18 mouse cellular contexts compared by ENCODE assay signal in genomic region chr8:111628894-111629501, GRCm38 (mm10). TPM values are rescaled to one million over a fixed set of nuclear protein-coding genes. Genes with fewer than 3 reads are reported as not detected.
DNase-seq lines count a peak whose midpoint lies in the region; ATAC-seq lines count a peak whose summit lies in the region.
"Had no signal": no experiment of that assay in that cellular context is flagged by ENCODE, and none has a peak within 500 bp of the region (broad histone marks: within the 10 kb centered on the region; RNA-seq: fewer than 3 reads in every experiment).

No protein-coding gene starts in this region.

- H3K9me3 ChIP-seq in lung, embryonic 15.5 days = no peaks in the 10 kb centered on the region
- H3K9me3 ChIP-seq in forebrain, embryonic 11.5 days (ENCODE audit: control insufficient read depth, low read length) = no peaks in the 10 kb centered on the region
- H3K9me3 ChIP-seq: heart, embryonic 10.5 days; liver, embryonic 13.5 days; neural tube, embryonic 12.5 days had no signal

- H3K9ac ChIP-seq in lung, embryonic 15.5 days = no peak overlapping the region
- H3K9ac ChIP-seq in forebrain, embryonic 11.5 days (ENCODE audit: low read length) = no peak overlapping the region
- H3K9ac ChIP-seq: neural tube, embryonic 12.5 days had no signal

- intact Hi-C loops in gastrocnemius, postnatal 14 days (cut with DNase I; ENCODE audit: low total_unique reads) = no loop called here
- intact Hi-C loops in gastrocnemius, postnatal 36 days (cut with DNase I) = no loop called here

- peaks cover 7% of the 10 kb centered on the region for H3K4me1 ChIP-seq in lung, embryonic 15.5 days
- no peaks in the 10 kb centered on the region for H3K4me1 ChIP-seq in forebrain, embryonic 11.5 days (replicated peaks; ENCODE audit: control insufficient read depth, insufficient read depth, low read length)
- H3K4me1 ChIP-seq: neural tube, embryonic 12.5 days had no signal

- H3K27me3 ChIP-seq in lung, embryonic 15.5 days = no peaks in the 10 kb centered on the region
- H3K27me3 ChIP-seq in forebrain, embryonic 11.5 days (ENCODE audit: control insufficient read depth, insufficient read depth, low read length) = no peaks in the 10 kb centered on the region
- H3K27me3 ChIP-seq: liver, embryonic 13.5 days; neural tube, embryonic 12.5 days had no signal

- H3K36me3 ChIP-seq in lung, embryonic 15.5 days = no peaks in the 10 kb centered on the region
- no peaks in the 10 kb centered on the region; the same call in 1 of the 2 replicates for H3K36me3 ChIP-seq in forebrain, embryonic 11.5 days (ENCODE audit: control insufficient read depth, insufficient read depth, low read length)
- H3K36me3 ChIP-seq: liver, embryonic 13.5 days had no signal

- no peak overlapping the region for H3K27ac ChIP-seq in lung, embryonic 15.5 days
- H3K27ac ChIP-seq in forebrain, embryonic 11.5 days (ENCODE audit: low read depth, low read length) = no peak overlapping the region
- H3K27ac ChIP-seq: liver, embryonic 13.5 days; neural tube, embryonic 12.5 days; stomach, postnatal 0 days had no signal

- no peak overlapping the region for H3K4me3 ChIP-seq in lung, embryonic 15.5 days
- no peak overlapping the region for H3K4me3 ChIP-seq in forebrain, embryonic 11.5 days (ENCODE audit: low read depth, low read length)
- H3K4me3 ChIP-seq: neural tube, embryonic 12.5 days had no signal

- no peak overlapping the region for H3K4me2 ChIP-seq in lung, embryonic 15.5 days
- H3K4me2 ChIP-seq in forebrain, embryonic 11.5 days (ENCODE audit: low read depth, low read length, severe bottlenecking) = no peak overlapping the region

- DNase-seq in gastrocnemius, postnatal 14 days = peak; percentile 6
- DNase-seq in gastrocnemius, postnatal 36 days = no peak
- DNase-seq in lung, postnatal 25 days (ENCODE audit: low spot score) = no peak
- DNase-seq in thymus, postnatal 25 days = peak; percentile 48
- no peak for DNase-seq in right cerebral cortex, postnatal 36 days (ENCODE audit: low spot score in 2 of 2)
- DNase-seq in forebrain, embryonic 11.5 days (ENCODE audit: low spot score) = no peak
- DNase-seq: adrenal gland, adult 8-10 months; B cell, adult 2 months; gastrocnemius, postnatal 25 days; heart, postnatal 36 days; kidney, postnatal 14 days; liver, embryonic 13.5 days had no signal

- whole genome bisulfite sequencing in lung, embryonic 15.5 days = 80% methylated on average over 19 of the region's 19 CpGs
- WGBS in forebrain, embryonic 11.5 days = 90% methylated on average over 19 of the region's 19 CpGs

- peak; percentile 27; the same call in 1 of the 2 replicates for ATAC-seq in lung, embryonic 15.5 days (ENCODE audit: borderline replicate concordance, extremely low read depth, low FRiP score, low TSS enrichment)
- ATAC-seq in common myeloid progenitor, adult 5-6 weeks (replicated peaks; ENCODE audit: low read depth, poor library complexity, severe bottlenecking) = peak; percentile 15; the same call in 1 of the 2 replicates
- ATAC-seq in forebrain, embryonic 11.5 days (replicated peaks; ENCODE audit: low FRiP score) = no peak
- ATAC-seq: lung, postnatal 0 days had no signal

RNA-seq across cellular contexts. Expression of gene Ldhd, which starts 1.2 kb away (rescaled TPM):
- total RNA-seq in gastrocnemius, postnatal 14 days (2021) = 10 to 100 TPM; 14.1 to 16.0 TPM
- total RNA-seq in gastrocnemius, postnatal 36 days (2021) = 10 to 100 TPM; 32.4 to 34.9 TPM
- polyA plus RNA-seq in lung, embryonic 15.5 days (2015; fragmentation: Nextera tagmentation; extraction: Ambion mirVana) = 0.54 and 0.63 TPM in 2 replicates
- total RNA-seq in common myeloid progenitor, adult 5-6 weeks (2017) = 0.32 and 0.87 TPM in 2 replicates
- polyA plus RNA-seq in forebrain, embryonic 11.5 days (2014; fragmentation: Nextera tagmentation; extraction: Ambion mirVana) = 0.11 and 0.27 TPM in 2 replicates

RNA-seq across cellular contexts. Expression of gene Zfp1, which starts 14.2 kb away (rescaled TPM):
- total RNA-seq in gastrocnemius, postnatal 14 days (2021) = 1 to 10 TPM; 7.4 to 8.4 TPM
- 1 to 10 TPM; 6.8 to 9.2 TPM for total RNA-seq in gastrocnemius, postnatal 36 days (2021)
- polyA plus RNA-seq in lung, embryonic 15.5 days (2015; fragmentation: Nextera tagmentation; extraction: Ambion mirVana) = 18.9 and 20.0 TPM in 2 replicates
- total RNA-seq in common myeloid progenitor, adult 5-6 weeks (2017) = 9.8 and 13.0 TPM in 2 replicates
- 21.8 and 25.0 TPM in 2 replicates for polyA plus RNA-seq in forebrain, embryonic 11.5 days (2014; fragmentation: Nextera tagmentation; extraction: Ambion mirVana)

Comparison
In these comparisons a context has a peak if more than half of its experiments do, and no peak if none do; other contexts are left out.
1. DNase-seq: peak in gastrocnemius, postnatal 14 days (single experiment) and thymus, postnatal 25 days (single experiment); none in gastrocnemius, postnatal 36 days (0 of 2), lung, postnatal 25 days (single experiment), right cerebral cortex, postnatal 36 days (0 of 2) and forebrain, embryonic 11.5 days (single experiment).